Mouse (Mus musculus) liver, embryonic 14.5 days (tissue): ENCODE results near the gene Kdelr3.

Experiments used
- CTCF ChIP-seq: IDR thresholded peaks from 2 replicates; pipeline ENCODE4 v1.5.1; 2016; ENCODE audit warnings: antibody characterized with exemption, low read depth, control low read depth
- EP300 ChIP-seq: IDR thresholded peaks from 2 replicates; pipeline ENCODE4 v1.6.1; 2016; ENCODE audit warnings: antibody characterized with exemption, low read depth

DNA sequence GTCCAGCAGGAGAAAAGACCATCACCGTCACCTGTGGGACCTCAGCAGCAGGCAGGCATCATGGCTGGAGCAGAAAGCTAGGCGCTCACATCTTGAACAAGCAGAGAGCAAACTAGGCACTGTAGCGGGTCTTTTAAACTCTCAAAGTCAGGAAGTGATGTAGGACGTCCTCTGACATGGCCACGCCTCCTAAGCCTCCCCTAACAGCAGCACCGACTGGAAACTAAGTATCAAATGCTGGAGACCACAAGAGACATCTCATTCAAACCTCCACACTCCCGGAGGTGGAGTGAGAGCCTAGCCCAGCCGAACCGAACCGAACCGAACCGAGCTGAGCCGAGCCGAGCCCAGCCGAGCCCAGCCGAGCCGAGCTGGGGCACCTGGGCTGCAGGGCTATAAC lies 45.6 kb upstream of the Kdelr3 start:
- TF ChIP-seq CTCF: no peak
- no peak for TF ChIP-seq EP300
